Mouse (Mus musculus) heart, embryonic 11.5 days (tissue): ENCODE data around the gene Kif5a. TPM values are rescaled to one million over a fixed set of nuclear protein-coding genes. Genes with fewer than 3 reads are reported as not detected.

Source experiments
- ATAC-seq: fragments of 200-750 bp; cut with Nextera tagmentation; replicated peaks from 2 replicates; pipeline ENCODE4 v1.8.0; 2017; ENCODE audit warnings: moderate library complexity; ENCODE audit not compliant: insufficient number of reproducible peaks, low FRiP score, low TSS enrichment
- H3K27ac ChIP-seq: fragments of 300-500 bp; sonication (generic); 2 replicates; pipeline ENCODE4 v1.5.1; 2014; ENCODE audit warnings: mild to moderate bottlenecking, low read depth, low read length
- H3K27me3 ChIP-seq: fragments of 300-500 bp; sonication (generic); 2 replicates; pipeline ENCODE4 v1.6.1; 2014; ENCODE audit warnings: mild to moderate bottlenecking, low read length, mixed read lengths; ENCODE audit not compliant: control insufficient read depth, insufficient read depth
- H3K36me3 ChIP-seq: fragments of 300-500 bp; sonication (generic); 2 replicates; pipeline ENCODE4 v1.6.1; 2014; ENCODE audit warnings: mild to moderate bottlenecking, low read length, moderate library complexity, mixed read lengths; ENCODE audit not compliant: control insufficient read depth, insufficient read depth
- H3K4me1 ChIP-seq: fragments of 300-500 bp; sonication (generic); 2 replicates; pipeline ENCODE4 v1.6.1; 2014; ENCODE audit warnings: low read length; ENCODE audit not compliant: control insufficient read depth, insufficient read depth
- H3K4me2 ChIP-seq: fragments of 300-500 bp; sonication (generic); 2 replicates; pipeline ENCODE4 v1.6.1; 2014; ENCODE audit warnings: mild to moderate bottlenecking, moderate library complexity
- H3K4me3 ChIP-seq: fragments of 300-500 bp; sonication (generic); 2 replicates; pipeline ENCODE4 v1.5.1; 2014; ENCODE audit warnings: low read depth, low read length
- H3K9ac ChIP-seq: fragments of 300-500 bp; sonication (generic); 2 replicates; pipeline ENCODE4 v1.6.1; 2014; ENCODE audit warnings: mild to moderate bottlenecking, low read depth, low read length, moderate library complexity
- H3K9me3 ChIP-seq: fragments of 300-500 bp; sonication (generic); replicated peaks from 2 replicates; pipeline ENCODE4 v1.6.1; 2016; ENCODE audit warnings: low read length; ENCODE audit not compliant: control insufficient read depth
- WGBS: fragments of 180-500 bp; shearing (Covaris S2); extraction: QIAGEN DNeasy Blood & Tissue Kit; methylation state at CpG from one replicate; pipeline ENCODE4 v1.1.7; 2014; ENCODE audit not compliant: insufficient replicate concordance; 5-methylcytosine and 5-hydroxymethylcytosine counted together
- polyA plus RNA-seq: library from polyadenylated mRNA; unstranded; fragments of >200 nt; fragmentation: Nextera tagmentation; extraction: Ambion mirVana; gene quantifications from 2 replicates; pipeline ENCODE4 v1.2.1, GENCODE M21; 2014

Gene Kif5a
- polyA plus RNA-seq, 1 experiment from 2014 or later, result 1.6 TPM

DNA sequence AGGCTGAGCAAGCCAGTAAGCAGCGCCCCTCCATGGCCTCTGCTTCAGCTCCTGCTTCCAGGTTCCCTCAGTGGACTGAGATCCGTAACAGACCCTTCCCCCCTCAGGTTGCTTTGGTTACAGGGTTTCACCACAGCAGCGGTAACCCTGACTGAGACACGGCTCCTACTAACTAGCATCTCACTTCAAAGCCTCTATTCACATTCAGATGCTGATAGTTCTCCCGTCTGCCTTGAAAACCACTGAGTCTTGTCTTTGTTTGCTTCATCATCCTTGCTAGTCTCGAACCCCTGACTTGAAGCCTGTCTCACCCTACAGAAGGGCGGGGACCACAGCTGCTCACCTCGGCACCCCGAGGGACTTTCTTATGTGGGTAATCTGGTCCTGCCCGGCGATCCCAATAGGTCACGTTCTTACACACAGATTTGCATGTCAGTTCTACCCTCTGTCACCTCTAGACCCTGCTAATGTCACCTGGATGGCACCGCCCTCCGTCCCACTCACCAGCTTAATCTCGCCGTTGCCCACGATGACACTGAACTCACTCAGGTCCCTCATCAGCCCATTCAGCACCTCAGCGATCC lies 24.8 kb downstream of the Kif5a start:
- H3K4me2 ChIP-seq, result no peak overlapping the region
- H3K4me3 ChIP-seq, result no peak overlapping the region
- H3K27me3 ChIP-seq, result peaks cover 23% of the 10 kb centered on the region
- H3K4me1 ChIP-seq, result 0 out of 2 replicates have a peak, but pooled peaks cover 3% of the 10 kb centered on the region
- ATAC-seq, result no peak
- no peak overlapping the region for H3K27ac ChIP-seq
- WGBS, result 54% methylated on average over 18 of the region's 18 CpGs
- H3K36me3 ChIP-seq, result 0 out of 2 replicates have a peak, but pooled peaks cover 2% of the 10 kb centered on the region
- H3K9ac ChIP-seq, result no peak overlapping the region
- H3K9me3 ChIP-seq, result no peaks in the 10 kb centered on the region

DNA sequence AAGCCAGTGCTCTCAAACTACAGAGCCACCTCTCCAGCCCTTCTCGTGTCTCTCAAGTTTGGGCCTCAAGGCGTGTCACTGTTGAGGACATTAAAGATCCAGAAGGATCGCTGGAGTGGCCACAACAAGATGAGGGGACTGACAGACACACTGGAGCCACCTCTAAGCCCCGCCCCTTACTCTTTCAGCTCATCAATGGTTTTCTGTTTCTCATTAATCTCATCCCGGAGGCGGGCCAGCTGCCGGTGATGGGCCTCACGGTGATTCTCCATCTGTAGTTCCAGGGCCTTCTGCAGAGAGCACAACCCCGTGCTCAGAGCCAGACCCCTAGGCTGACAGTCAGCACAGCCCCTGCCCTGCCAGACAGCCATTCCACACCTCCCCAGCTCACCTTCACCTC lies 26.6 kb downstream of the Kif5a start:
- no peak for ATAC-seq

DNA sequence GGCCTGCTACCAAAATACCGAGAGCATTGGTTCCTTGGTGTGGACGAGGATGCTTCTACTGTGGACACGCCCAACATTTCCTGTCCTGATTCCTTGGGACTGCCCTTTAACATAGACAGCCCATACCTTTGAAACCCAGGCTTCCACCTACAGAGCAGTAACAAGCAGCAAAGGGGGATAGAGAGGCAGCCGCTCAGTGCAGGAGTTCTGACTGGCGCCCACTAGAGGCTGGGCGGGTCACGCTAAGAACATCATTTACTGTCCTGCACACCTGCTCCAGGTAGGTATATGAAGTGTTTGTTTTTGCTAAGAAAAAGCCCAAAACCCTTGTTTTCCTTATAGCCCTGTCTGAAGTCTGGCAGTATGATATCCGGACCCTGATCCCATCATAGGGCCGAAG lies 30.0 kb downstream of the Kif5a start:
- Histone ChIP-seq H3K27ac (no peak overlapping the region), H3K4me2 (no peak overlapping the region), H3K36me3 (no peaks in the 10 kb centered on the region), H3K9me3 (no peaks in the 10 kb centered on the region), H3K27me3 (peaks cover 12% of the 10 kb centered on the region), H3K9ac (no peak overlapping the region), H3K4me3 (no peak overlapping the region), H3K4me1 (no peaks in the 10 kb centered on the region)
- WGBS, result 73% methylated on average over 9 of the region's 9 CpGs
- no peak for ATAC-seq

More for the DNA sequence above, 26.6 kb downstream of the Kif5a start:
- Histone ChIP-seq H3K27me3 (peaks cover 23% of the 10 kb centered on the region), H3K27ac (no peak overlapping the region), H3K4me2 (no peak overlapping the region), H3K4me3 (no peak overlapping the region), H3K36me3 (0 out of 2 replicates have a peak, but pooled peaks cover 2% of the 10 kb centered on the region), H3K9ac (no peak overlapping the region), H3K9me3 (no peaks in the 10 kb centered on the region), H3K4me1 (0 out of 2 replicates have a peak, but pooled peaks cover 3% of the 10 kb centered on the region)
- 41% methylated on average over 9 of the region's 9 CpGs for WGBS

DNA sequence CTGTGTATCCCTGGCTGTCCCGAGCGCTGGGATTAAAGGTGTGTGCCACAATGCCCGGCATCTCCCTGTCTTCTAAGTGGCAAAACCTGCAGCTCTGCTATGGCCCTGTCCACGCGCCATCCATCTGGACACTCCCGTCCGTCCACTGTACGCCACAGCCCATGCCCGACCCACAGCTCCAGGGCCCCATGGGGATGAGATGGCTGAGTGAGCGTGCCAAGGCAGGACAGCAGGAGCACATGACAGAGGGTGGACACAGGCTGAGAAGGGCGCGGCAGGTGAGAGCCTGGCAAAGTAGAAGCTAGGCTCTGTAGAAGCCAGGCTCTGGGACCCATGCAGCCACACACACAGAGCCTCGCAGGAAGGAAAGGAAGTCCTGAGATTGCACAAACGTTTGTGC lies 31.4 kb downstream of the Kif5a start:
- no peak overlapping the region for H3K27ac ChIP-seq
- no peak overlapping the region for H3K9ac ChIP-seq
- 0 out of 2 replicates have a peak, but pooled peaks cover 4% of the 10 kb centered on the region for H3K27me3 ChIP-seq
- H3K4me1 ChIP-seq, result no peaks in the 10 kb centered on the region
- H3K4me2 ChIP-seq, result no peak overlapping the region
- H3K9me3 ChIP-seq, result no peaks in the 10 kb centered on the region
- H3K4me3 ChIP-seq, result no peak overlapping the region
- WGBS, result 73% methylated on average over 14 of the region's 14 CpGs
- no peak for ATAC-seq
- H3K36me3 ChIP-seq, result no peaks in the 10 kb centered on the region

DNA sequence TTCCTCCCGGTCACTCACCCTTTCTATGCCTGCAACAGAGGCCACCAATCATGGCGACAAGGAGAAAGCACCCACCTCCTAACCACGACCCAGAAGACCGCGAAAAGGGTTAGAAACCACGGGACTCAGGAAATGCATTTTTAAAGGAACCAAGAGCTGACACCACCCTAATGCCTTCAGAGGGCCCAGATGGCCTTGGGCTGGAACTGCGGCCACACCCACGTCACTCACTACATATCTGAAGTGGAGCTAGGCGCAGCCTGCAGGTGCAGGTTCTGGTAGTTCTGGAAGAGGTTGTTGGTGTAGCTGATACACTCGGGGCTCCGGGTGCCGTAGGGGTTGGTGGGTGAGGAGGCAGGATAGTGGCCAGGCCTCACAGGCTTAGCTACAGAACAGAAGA lies 32.5 kb downstream of the Kif5a start:
- H3K4me2 ChIP-seq, result no peak overlapping the region
- H3K36me3 ChIP-seq, result no peaks in the 10 kb centered on the region
- no peaks in the 10 kb centered on the region for H3K9me3 ChIP-seq
- H3K4me1 ChIP-seq, result no peaks in the 10 kb centered on the region
- no peak overlapping the region for H3K4me3 ChIP-seq
- ATAC-seq, result no peak
- H3K9ac ChIP-seq, result no peak overlapping the region
- no peak overlapping the region for H3K27ac ChIP-seq
- 0 out of 2 replicates have a peak, but pooled peaks cover 4% of the 10 kb centered on the region for H3K27me3 ChIP-seq
- 78% methylated on average over 12 of the region's 12 CpGs for WGBS

DNA sequence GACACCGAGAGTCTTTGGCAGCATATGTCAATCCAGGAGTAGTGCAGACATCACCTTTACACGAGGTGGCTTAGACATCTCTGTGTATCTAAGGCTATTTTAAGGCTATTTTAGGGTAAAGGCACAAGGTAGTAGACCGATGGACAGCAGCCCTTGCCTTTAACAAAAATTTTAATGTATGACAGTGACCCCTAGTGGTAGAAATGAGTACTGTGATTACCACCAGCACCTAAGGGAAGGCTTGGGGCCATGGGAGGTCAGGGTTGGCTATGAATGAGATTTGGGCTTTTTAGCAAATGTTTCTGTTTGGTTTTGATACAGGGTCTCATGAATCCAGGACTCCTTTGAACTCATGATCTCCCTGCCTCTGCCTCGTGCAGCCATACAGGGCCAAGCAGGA lies 34.3 kb downstream of the Kif5a start:
- no peak for ATAC-seq
- WGBS, result 23% methylated on average over 4 of the region's 4 CpGs

DNA sequence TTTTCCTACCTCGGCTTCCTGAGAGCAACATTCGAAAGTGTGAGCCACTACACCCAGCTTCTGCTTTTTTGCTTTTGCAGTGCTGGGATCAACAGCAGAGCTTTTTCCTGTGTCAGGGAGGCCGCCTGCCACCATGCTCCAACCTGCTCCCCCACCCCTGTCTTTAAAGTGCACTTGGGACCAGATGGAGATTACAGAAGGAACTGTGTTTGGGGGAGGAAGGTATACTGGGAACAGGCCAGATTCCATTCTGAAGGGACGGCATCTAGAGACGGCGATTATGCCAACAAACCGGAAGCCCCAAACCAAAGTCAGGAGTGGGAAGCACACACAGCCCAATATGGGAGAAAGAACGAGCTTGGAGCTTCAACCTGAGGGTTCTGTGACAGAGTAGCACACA lies 36.0 kb downstream of the Kif5a start:
- Histone ChIP-seq H3K27ac (no peak overlapping the region), H3K4me3 (no peak overlapping the region), H3K27me3 (0 out of 2 replicates have a peak, but pooled peaks cover 4% of the 10 kb centered on the region), H3K9me3 (no peaks in the 10 kb centered on the region), H3K4me2 (no peak overlapping the region), H3K36me3 (no peaks in the 10 kb centered on the region), H3K9ac (no peak overlapping the region), H3K4me1 (no peaks in the 10 kb centered on the region)
- no peak for ATAC-seq
- 73% methylated on average over 8 of the region's 8 CpGs for WGBS

More for the DNA sequence above, 34.3 kb downstream of the Kif5a start:
- Histone ChIP-seq H3K36me3 (no peaks in the 10 kb centered on the region), H3K9me3 (no peaks in the 10 kb centered on the region), H3K4me1 (no peaks in the 10 kb centered on the region), H3K27me3 (0 out of 2 replicates have a peak, but pooled peaks cover 4% of the 10 kb centered on the region), H3K9ac (no peak overlapping the region), H3K4me2 (no peak overlapping the region), H3K27ac (no peak overlapping the region), H3K4me3 (no peak overlapping the region)

DNA sequence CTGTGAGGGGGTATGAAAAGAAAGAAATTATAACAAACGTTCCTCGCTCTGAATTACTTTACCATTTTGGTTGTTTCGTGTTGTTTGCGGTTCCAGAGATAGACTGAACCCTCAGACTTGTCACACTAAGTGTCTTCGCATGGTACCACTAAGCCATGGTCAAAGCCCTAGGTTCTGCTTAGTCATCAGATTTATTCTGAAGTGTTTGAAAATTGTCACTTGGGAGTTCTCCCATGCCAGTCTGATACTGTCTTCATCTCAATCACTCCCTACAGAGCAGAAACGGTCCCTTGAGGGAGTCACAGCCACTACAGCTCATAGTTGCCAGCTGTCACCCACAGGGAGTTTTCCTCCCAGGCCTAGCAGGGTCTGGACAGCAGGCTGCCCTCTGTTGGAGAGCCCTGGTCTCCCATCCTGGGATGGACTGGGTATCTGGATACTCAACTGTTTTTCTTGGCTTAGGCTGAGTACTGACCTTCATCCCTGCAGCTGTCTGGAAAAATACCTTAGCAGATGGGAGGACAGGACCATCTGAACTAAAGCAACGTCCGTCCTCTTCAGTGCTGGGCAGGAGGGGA lies 36.7 kb downstream of the Kif5a start:
- Histone ChIP-seq H3K9ac (no peak overlapping the region), H3K4me3 (no peak overlapping the region), H3K4me1 (no peaks in the 10 kb centered on the region), H3K36me3 (no peaks in the 10 kb centered on the region), H3K27ac (no peak overlapping the region), H3K9me3 (no peaks in the 10 kb centered on the region), H3K4me2 (no peak overlapping the region), H3K27me3 (0 out of 2 replicates have a peak, but pooled peaks cover 4% of the 10 kb centered on the region)
- ATAC-seq, result no peak
- 58% methylated on average over 8 of the region's 8 CpGs for WGBS

DNA sequence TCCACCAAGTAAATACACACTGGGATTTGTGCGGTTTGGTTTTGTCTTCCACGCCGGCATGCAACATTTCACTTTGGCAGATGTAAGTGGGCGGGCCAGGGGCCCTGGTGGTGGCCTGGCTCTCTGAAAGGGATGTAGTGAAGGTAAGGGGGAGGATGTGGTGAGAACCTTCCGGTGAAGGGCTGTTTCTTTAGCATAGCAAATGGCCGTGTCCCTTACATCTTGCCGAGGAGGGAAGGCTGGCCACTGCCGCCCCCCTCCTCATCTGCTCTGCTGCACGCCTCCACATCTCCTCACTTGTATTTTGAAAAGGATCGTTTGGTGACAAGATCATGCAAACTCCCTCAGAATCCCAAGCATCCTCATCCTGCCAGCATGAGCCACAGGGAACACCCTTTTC lies 37.4 kb downstream of the Kif5a start:
- no peaks in the 10 kb centered on the region for H3K9me3 ChIP-seq
- no peaks in the 10 kb centered on the region for H3K36me3 ChIP-seq
- 23% methylated on average over 10 of the region's 10 CpGs for WGBS
- H3K27me3 ChIP-seq, result 0 out of 2 replicates have a peak, but pooled peaks cover 4% of the 10 kb centered on the region
- no peak overlapping the region for H3K4me3 ChIP-seq
- no peaks in the 10 kb centered on the region for H3K4me1 ChIP-seq
- no peak for ATAC-seq
- H3K27ac ChIP-seq, result no peak overlapping the region
- H3K9ac ChIP-seq, result no peak overlapping the region
- H3K4me2 ChIP-seq, result no peak overlapping the region
